Mouse (Mus musculus) stomach, embryonic 16.5 days (tissue): ENCODE data around the gene Reck. TPM values are rescaled to one million over a fixed set of nuclear protein-coding genes. Genes with fewer than 3 reads are reported as not detected.

Experiments used
- polyA plus RNA-seq: library from polyadenylated mRNA; unstranded; fragments of >200 nt; fragmentation: Nextera tagmentation; extraction: Ambion mirVana; gene quantifications from 2 replicates; pipeline ENCODE4 v1.2.1, GENCODE M21; 2015

The Reck gene
- polyA plus RNA-seq, 1 experiment from 2014 or later: 23.8 TPM

Other genes with a start within 250 kb of the Reck start
- 8.9 and 9.6 TPM in 2 replicates for gene Npr2, start 243.6 kb upstream of the Reck start, polyA plus RNA-seq
- gene Spag8, start 221.9 kb upstream of the Reck start, polyA plus RNA-seq: 1.3 TPM in 2 replicates
- 97.0 and 101 TPM in 2 replicates for gene Hint2, start 219.1 kb upstream of the Reck start, polyA plus RNA-seq
- 3.0 and 3.5 TPM in 2 replicates for gene Tmem8b, start 206.6 kb upstream of the Reck start, polyA plus RNA-seq
- gene Fam221b, start 206.4 kb upstream of the Reck start, polyA plus RNA-seq: 2.6 and 3.2 TPM in 2 replicates
- gene Olfr70, start 174.7 kb upstream of the Reck start, polyA plus RNA-seq: not detected in 2 replicates
- not detected in 2 replicates for gene Olfr71, start 165.3 kb upstream of the Reck start, polyA plus RNA-seq
- 1.6 and 2.2 TPM in 2 replicates for gene Hrct1, start 148.3 kb upstream of the Reck start, polyA plus RNA-seq
- 0.05 and 0.06 TPM in 2 replicates for gene Spaar, start 145.5 kb upstream of the Reck start, polyA plus RNA-seq
- gene Olfr159, start 104.5 kb upstream of the Reck start, polyA plus RNA-seq: not detected in 2 replicates
- gene Olfr156, start 51.6 kb upstream of the Reck start, polyA plus RNA-seq: not detected in 2 replicates
- gene Olfr157, start 35.3 kb upstream of the Reck start, polyA plus RNA-seq: not detected in 2 replicates
- gene Olfr155, start 24.0 kb upstream of the Reck start, polyA plus RNA-seq: not detected in 2 replicates
- 105 and 120 TPM in 2 replicates for gene Glipr2, start 81.9 kb downstream of the Reck start, polyA plus RNA-seq
- gene Ccin, start 108.0 kb downstream of the Reck start, polyA plus RNA-seq: not detected in 2 replicates
- gene Clta, start 128.9 kb downstream of the Reck start, polyA plus RNA-seq: 183 and 186 TPM in 2 replicates
- gene Gne, start 208.6 kb downstream of the Reck start, polyA plus RNA-seq: 30.0 and 33.1 TPM in 2 replicates